Mouse (Mus musculus) hindbrain, embryonic 14.5 days (tissue): ENCODE results near the gene Plppr3. TPM values are rescaled to one million over a fixed set of nuclear protein-coding genes. Genes with fewer than 3 reads are reported as not detected.
A peak's percentile ranks its signal among the peaks of the same experiment; 100 is the strongest.

Experiments used
- ATAC-seq: fragments of 200-750 bp; cut with Nextera tagmentation; 2 replicates; pipeline ENCODE4 v1.8.0; 2017; ENCODE audit warnings: moderate number of reproducible peaks, mild to moderate bottlenecking, moderate TSS enrichment, moderate library complexity; ENCODE audit not compliant: low FRiP score
- DNase-seq: peaks from one replicate; pipeline ENCODE4 v3.0.0-alpha.2; 2015; ENCODE audit warnings: low spot score
- H3K27ac ChIP-seq: fragments of 300-500 bp; sonication (generic); 2 replicates; pipeline ENCODE4 v1.5.1; 2014; ENCODE audit warnings: mild to moderate bottlenecking, moderate library complexity
- H3K27me3 ChIP-seq: fragments of 300-500 bp; sonication (generic); 2 replicates; pipeline ENCODE4 v1.6.1; 2014; ENCODE audit warnings: mild to moderate bottlenecking, low read length, mixed read lengths; ENCODE audit not compliant: control insufficient read depth, insufficient read depth
- H3K36me3 ChIP-seq: fragments of 300-500 bp; sonication (generic); replicated peaks from 2 replicates; pipeline ENCODE4 v1.6.1; 2014; ENCODE audit not compliant: control insufficient read depth, insufficient read depth
- H3K4me1 ChIP-seq: fragments of 300-500 bp; sonication (generic); replicated peaks from 2 replicates; pipeline ENCODE4 v1.6.1; 2014; ENCODE audit warnings: antibody characterized with exemption, low read length, mixed read lengths; ENCODE audit not compliant: control insufficient read depth, insufficient read depth
- H3K4me2 ChIP-seq: fragments of 300-500 bp; sonication (generic); replicated peaks from 2 replicates; pipeline ENCODE4 v1.6.1; 2014; ENCODE audit warnings: mild to moderate bottlenecking, moderate library complexity
- H3K4me3 ChIP-seq: fragments of 300-500 bp; sonication (generic); replicated peaks from 2 replicates; pipeline ENCODE4 v1.5.1; 2014; ENCODE audit warnings: mild to moderate bottlenecking, low read length
- H3K9ac ChIP-seq: fragments of 300-500 bp; sonication (generic); 2 replicates; pipeline ENCODE4 v1.6.1; 2014
- H3K9me3 ChIP-seq: fragments of 300-500 bp; sonication (generic); 2 replicates; pipeline ENCODE4 v1.6.1; 2016; ENCODE audit warnings: low read length; ENCODE audit not compliant: control insufficient read depth
- WGBS: fragments of 180-500 bp; shearing (Covaris S2); extraction: QIAGEN DNeasy Blood & Tissue Kit; methylation state at CpG from one replicate; pipeline ENCODE4 v1.1.7; 2014; 5-methylcytosine and 5-hydroxymethylcytosine counted together
- polyA plus RNA-seq: library from polyadenylated mRNA; unstranded; fragments of >200 nt; fragmentation: Nextera tagmentation; extraction: Ambion mirVana; gene quantifications from 2 replicates; pipeline ENCODE4 v1.2.1, GENCODE M21; 2014

Plppr3 gene
- polyA plus RNA-seq, 1 experiment from 2014 or later: 288 TPM

DNA sequence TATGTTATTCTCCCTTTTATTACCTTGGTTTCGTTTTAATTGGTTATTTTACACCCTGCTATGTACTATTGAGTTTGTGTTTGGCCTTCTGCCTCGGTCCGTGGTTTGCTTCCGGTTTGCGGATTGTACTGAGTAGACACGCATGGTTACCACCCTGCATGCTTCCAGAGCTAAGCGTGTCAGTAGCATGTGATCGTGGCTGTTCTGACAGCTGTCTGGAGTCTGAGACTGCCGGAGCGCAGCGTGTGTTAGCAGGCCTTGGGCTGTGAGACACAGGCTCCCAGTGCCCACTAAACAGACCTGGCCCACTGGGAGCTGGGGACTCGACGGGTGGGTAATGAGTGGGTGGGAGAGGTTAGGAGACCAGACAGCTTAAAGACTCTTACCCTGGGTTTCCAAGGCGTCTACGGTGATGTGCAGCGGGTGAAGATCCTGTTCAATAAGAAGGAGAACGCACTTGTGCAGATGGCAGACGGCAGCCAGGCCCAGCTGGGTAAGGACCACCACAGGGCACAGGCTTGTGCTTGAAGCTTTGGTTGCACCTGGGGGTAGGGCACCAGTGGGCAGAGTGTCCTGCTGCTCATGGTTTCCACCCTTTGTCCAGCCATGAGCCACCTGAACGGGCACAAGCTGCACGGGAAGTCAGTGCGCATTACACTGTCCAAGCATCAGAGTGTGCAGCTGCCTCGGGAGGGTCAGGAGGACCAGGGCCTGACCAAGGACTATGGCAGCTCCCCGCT lies 12.2 kb downstream of the Plppr3 start:
- no peaks in the 10 kb centered on the region for H3K27me3 ChIP-seq
- no peak overlapping the region for H3K27ac ChIP-seq
- H3K4me2 ChIP-seq: no peak overlapping the region
- ATAC-seq: no peak
- peaks cover 98% of the 10 kb centered on the region for H3K36me3 ChIP-seq
- H3K4me3 ChIP-seq: no peak overlapping the region
- no peak overlapping the region for H3K9ac ChIP-seq
- no peaks in the 10 kb centered on the region for H3K9me3 ChIP-seq
- H3K4me1 ChIP-seq: peaks cover 23% of the 10 kb centered on the region
- WGBS: 75% methylated on average over 23 of the region's 23 CpGs
- no peak for DNase-seq

DNA sequence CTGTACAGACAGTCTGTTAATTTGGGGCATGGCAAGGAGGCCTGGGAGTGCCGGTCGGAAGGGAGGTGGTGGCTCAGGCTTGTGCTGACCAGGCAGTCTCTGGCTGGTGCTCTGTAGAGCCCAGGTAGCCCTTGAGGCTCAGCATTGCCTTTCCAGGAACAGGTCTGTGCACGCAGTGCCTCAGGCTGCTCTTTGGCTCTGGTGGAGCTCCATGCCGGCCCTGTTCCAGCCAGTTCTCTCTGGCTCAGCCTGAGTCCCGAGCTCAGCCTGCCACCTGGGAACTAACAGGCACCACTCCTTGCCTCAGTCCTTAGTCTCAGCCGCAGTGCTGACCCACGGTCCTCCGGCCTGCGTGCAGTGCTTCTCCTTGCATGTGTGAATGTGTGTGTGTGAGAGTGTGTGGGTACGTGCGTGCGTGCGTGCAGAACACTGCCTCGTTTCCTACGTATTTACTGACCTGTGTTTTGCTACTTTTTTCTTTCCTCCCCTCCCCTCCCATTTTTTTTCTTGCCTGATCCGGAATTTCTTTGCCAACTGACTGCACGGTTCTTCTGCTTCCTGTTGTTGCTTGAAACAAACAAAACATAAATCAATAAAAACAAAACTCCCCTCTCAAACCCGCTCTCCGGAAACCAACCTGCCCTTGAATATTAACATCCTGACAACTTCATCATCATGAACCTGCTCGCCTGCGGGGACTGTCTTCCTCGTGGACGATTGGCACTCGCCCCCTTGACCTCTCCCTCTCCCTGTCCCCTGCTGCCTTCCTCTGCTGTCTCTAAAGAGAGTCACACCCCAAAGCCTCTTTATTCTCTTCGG lies 13.0 kb downstream of the Plppr3 start:
- no peak overlapping the region for H3K9ac ChIP-seq
- H3K9me3 ChIP-seq: no peaks in the 10 kb centered on the region
- 78% methylated on average over 25 of the region's 25 CpGs for WGBS
- ATAC-seq (no peak), DNase-seq (no peak)
- no peak overlapping the region for H3K4me3 ChIP-seq
- no peaks in the 10 kb centered on the region for H3K27me3 ChIP-seq
- H3K36me3 ChIP-seq: peaks cover 98% of the 10 kb centered on the region
- no peak overlapping the region for H3K27ac ChIP-seq
- peaks cover 31% of the 10 kb centered on the region for H3K4me1 ChIP-seq
- no peak overlapping the region for H3K4me2 ChIP-seq

DNA sequence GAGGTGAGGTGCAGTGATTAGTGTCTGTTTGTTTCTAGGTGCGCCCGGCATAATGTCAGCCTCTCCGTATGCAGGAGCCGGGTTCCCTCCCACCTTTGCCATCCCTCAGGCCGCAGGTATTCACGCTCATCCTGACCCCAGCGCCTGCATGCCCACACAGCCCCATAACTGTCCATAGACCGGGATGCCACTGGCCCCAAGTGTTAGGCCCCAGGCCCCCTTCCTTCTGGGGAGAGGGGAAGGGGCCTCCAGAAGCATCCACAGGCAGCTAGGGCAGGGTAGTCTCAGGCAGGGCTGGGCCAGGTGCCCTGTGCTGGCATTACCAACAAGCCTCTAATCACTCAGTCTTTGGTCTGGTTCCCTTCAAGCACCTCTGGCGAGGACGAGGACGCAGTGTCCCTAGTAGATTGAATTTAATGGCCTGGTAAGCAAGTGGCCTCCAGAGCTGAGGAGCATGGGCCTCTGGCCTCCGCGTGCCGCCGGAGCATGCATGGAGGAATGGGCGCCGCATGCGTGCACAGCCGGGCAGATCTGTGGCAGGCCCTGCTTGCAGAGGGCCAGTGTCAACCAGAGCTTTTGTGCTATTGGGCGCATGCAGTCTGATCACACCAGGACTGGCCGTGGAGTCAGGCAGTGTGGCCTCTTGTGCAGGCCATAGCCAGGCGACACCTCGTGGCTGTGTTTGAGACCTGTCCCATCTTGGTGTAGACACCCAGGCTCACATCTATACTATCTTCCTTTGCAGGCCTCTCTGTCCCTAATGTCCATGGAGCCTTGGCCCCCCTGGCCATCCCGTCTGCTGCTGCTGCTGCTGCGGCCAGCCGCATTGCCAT lies 14.1 kb downstream of the Plppr3 start:
- Histone ChIP-seq H3K4me1 (peaks cover 41% of the 10 kb centered on the region), H3K4me2 (no peak overlapping the region), H3K27ac (no peak overlapping the region), H3K27me3 (no peaks in the 10 kb centered on the region), H3K9me3 (no peaks in the 10 kb centered on the region), H3K4me3 (no peak overlapping the region), H3K36me3 (peaks cover 89% of the 10 kb centered on the region), H3K9ac (no peak overlapping the region)
- ATAC-seq (no peak), DNase-seq (no peak)
- 92% methylated on average over 26 of the region's 26 CpGs for WGBS

DNA sequence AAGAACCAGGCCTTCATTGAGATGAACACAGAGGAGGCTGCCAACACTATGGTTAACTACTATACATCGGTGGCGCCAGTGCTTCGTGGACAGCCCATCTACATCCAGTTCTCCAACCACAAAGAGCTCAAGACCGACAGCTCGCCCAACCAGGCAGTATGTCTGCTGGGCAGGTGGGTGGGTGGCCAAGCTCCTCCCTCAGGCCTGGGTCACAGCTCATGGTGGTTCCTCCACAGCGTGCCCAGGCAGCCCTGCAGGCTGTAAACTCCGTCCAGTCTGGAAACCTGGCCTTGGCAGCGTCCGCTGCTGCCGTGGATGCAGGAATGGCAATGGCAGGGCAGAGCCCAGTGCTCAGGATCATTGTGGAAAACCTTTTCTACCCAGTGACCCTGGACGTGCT lies 15.3 kb downstream of the Plppr3 start:
- peak overlapping the region; percentile 98; the same call in 1 of the 2 replicates for H3K4me2 ChIP-seq
- DNase-seq (no peak), ATAC-seq (no peak)
- H3K9me3 ChIP-seq: no peaks in the 10 kb centered on the region
- H3K9ac ChIP-seq: no peak overlapping the region
- no peak overlapping the region for H3K27ac ChIP-seq
- H3K4me3 ChIP-seq: no peak overlapping the region
- WGBS: 78% methylated on average over 11 of the region's 11 CpGs
- H3K4me1 ChIP-seq: peaks cover 39% of the 10 kb centered on the region
- H3K27me3 ChIP-seq: no peaks in the 10 kb centered on the region
- peaks cover 78% of the 10 kb centered on the region for H3K36me3 ChIP-seq

DNA sequence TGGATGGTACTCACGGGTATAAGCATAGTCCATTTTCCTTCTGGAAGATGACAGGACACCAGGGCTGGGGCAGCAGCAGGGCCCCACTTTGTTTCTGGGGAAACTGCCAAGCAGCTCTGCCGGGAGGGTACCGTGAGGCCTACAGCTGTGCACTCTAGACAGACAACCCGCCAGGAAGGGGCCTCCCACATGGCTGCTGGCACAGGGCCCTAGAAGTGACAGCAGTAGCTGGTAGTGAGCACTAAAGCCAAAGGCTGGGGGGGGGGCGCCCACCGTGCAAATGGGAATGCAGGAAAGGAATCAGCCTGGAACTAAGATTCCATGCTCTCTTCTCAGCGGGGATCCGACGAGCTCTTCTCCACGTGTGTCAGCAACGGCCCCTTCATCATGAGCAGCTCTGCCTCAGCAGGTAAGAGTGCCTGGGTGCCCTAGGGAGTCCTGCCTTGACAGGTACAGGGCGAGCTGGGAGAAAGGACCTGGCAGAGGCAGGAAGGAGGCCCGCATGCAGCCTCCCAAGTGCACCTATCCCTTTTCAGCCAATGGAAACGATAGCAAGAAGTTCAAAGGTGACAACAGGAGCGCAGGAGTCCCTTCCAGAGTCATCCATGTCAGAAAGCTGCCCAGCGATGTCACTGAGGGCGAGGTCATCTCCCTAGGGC lies 15.9 kb downstream of the Plppr3 start:
- Histone ChIP-seq H3K4me1 (peaks cover 39% of the 10 kb centered on the region), H3K27ac (peak overlapping the region; percentile 29; the same call in 1 of the 2 replicates), H3K9me3 (no peaks in the 10 kb centered on the region), H3K9ac (0 out of 2 replicates have a peak overlapping the region, but pooled peaks have one; percentile 98), H3K4me2 (peak overlapping the region; percentile 98), H3K36me3 (peaks cover 72% of the 10 kb centered on the region), H3K27me3 (no peaks in the 10 kb centered on the region), H3K4me3 (0 out of 2 replicates have a peak overlapping the region, but pooled peaks have one; percentile 95)
- 47% methylated on average over 17 of the region's 17 CpGs for WGBS
- peak; percentile 69 for DNase-seq
- ATAC-seq: no peak

DNA sequence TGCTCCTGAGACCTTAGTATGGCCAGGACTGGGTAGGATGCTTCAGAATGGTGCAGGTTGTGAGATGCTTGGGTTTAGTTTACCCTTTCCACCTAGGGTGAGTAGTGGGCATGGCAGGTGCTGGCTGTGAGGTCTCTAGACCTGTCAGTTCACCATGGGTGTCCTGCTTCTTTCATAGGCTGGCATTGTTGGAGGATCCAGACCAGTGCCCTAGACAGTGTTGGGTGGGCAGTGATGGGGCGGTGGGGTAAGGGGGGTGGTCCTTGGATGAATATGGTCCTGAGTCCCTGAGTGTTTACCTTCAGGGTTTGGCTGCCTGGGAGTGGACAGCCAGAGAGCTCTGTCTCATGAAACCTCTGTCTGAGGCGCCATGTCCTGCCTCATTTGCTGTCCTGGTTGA lies 16.5 kb downstream of the Plppr3 start:
- peak overlapping the region; percentile 29; the same call in 1 of the 2 replicates for H3K27ac ChIP-seq
- H3K27me3 ChIP-seq: no peaks in the 10 kb centered on the region
- peak overlapping the region; percentile 95 for H3K4me3 ChIP-seq
- ATAC-seq (no peak), DNase-seq (no peak)
- 78% methylated on average over 2 of the region's 2 CpGs for WGBS
- peaks cover 65% of the 10 kb centered on the region for H3K36me3 ChIP-seq
- peak overlapping the region; percentile 98 for H3K4me2 ChIP-seq
- H3K9me3 ChIP-seq: no peaks in the 10 kb centered on the region
- H3K9ac ChIP-seq: peak overlapping the region; percentile 98; the same call in 1 of the 2 replicates
- H3K4me1 ChIP-seq: peaks cover 42% of the 10 kb centered on the region

DNA sequence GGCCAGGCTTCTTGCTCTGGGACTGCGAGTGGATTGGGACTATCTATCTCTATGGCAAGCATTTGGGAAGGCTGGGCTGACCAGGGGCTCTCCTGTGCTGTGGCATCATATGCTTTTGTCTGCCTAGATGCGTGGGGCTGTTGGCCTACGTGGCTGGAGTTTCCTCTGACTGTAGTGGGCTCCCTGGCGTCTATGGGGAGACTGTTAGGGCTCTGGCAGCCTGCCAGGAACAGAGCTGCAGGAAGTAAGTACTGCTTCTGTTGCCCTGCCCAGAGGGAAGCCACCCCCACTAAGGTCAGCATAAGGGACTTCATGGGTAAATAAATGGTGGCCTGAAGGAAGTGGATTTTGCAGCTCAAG lies 17.0 kb downstream of the Plppr3 start:
- Histone ChIP-seq H3K27ac (peak overlapping the region; percentile 29; the same call in 1 of the 2 replicates), H3K36me3 (peaks cover 61% of the 10 kb centered on the region), H3K4me1 (peaks cover 47% of the 10 kb centered on the region), H3K9me3 (no peaks in the 10 kb centered on the region), H3K9ac (peak overlapping the region; percentile 98), H3K27me3 (no peaks in the 10 kb centered on the region), H3K4me2 (peak overlapping the region; percentile 98), H3K4me3 (peak overlapping the region; percentile 95)
- DNase-seq (no peak), ATAC-seq (no peak)
- WGBS: 21% methylated on average over 4 of the region's 4 CpGs

DNA sequence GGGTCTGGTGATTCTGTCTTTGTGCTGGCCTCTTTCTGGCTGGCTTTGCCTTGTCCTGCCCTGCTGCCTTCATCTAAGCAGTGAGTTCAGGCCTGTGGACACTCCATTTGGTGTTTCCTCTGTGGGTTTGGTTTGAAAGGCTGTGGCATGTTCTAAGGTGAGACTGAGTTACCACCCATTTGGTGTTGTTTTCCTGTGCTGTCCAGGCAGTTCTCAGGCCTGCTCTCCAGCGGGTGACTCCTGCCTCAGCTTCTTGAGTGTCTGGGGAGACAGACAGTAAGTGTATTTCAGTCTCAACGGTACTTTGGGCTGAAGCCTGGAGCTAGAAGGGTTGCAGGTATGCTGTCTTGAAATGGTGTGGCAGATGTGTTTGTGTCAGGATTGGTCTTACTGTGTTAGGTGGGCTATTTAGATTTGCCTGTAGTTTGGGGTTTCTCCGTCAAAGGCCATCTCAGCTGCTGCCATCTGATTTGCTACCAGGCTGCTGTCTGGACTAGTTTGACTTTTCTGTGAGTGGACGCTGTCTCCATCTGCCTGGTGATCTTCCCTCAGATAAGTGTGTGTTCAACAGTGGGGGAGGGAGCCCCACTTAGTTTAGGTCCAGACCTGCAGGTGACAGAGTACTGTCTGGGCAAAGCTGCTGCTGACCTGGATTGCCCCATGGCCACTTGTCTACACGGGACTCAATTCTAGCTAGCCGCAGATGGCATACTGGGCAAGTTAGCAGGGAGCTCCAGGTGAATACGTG lies 17.6 kb downstream of the Plppr3 start:
- 54% methylated on average over 7 of the region's 7 CpGs for WGBS
- ATAC-seq: no peak
- Histone ChIP-seq H3K27ac (peak overlapping the region; percentile 29), H3K9me3 (no peaks in the 10 kb centered on the region), H3K9ac (peak overlapping the region; percentile 98), H3K4me3 (peak overlapping the region; percentile 95), H3K36me3 (peaks cover 55% of the 10 kb centered on the region), H3K27me3 (no peaks in the 10 kb centered on the region), H3K4me1 (peaks cover 52% of the 10 kb centered on the region), H3K4me2 (peak overlapping the region; percentile 98)
- no peak for DNase-seq
